Mouse (Mus musculus) cerebellum, adult 18-20 months (tissue): ENCODE data around the gene Txn2.

ENCODE experiments used
- DNase-seq, 2 experiments: peaks; one replicate each; pipeline ENCODE4 v3.0.0; 2021

Txn2 gene

DNA sequence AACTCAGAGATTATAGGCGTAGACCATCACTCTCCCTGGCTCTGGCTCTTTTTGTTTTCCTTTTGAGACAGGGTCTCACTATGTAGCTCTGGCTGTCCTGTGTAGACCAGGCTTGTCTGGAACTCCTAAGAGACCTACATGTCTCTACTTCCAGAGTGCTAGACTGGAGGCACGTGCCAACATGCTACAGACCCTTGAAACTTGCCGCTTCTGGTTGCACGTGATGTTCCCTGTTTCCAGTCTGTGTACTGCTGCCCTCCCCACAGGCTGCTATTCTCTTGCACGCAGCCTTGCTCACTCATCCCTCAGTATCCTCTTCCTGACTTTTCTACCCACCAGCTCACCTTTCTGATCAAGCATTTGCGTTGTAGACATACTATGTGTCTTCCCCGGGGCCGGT lies 22.7 kb downstream of the Txn2 start:
- DNase-seq: no peak

DNA sequence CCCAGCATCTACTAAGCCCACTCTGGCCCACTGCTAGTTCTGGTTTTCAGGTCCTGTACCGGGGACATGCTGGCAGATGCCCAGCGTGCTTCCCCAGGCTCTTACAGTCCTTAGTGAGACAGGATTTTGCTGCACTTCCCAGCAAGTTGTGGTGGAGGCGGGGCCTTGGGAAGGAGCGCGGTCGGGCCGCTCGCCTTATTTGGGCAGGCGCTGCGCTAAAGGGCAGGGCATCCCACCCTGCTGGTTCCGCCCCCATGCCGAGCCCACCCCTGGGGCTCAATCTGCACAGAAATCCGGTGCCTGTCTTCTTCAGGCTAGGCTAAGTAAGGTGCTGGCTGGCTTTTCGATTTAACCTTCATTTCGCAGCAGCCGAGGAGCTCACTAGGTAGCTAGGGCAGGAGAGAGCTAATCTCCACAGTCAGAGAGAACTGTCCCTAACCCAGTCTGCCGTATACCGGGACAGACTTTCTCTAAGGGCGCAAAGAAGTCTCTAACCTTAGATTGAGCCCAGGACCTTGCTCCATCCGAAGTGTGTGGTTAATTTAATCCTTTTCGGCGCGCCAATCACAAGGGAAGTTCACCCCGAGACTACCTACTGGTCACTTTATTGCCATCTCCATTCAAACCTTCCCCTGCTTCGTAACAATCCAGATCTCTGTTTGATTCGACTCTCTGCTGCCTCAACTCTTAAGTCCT lies 23.4 kb downstream of the Txn2 start:
- DNase-seq: peak; percentile 26 to 36

DNA sequence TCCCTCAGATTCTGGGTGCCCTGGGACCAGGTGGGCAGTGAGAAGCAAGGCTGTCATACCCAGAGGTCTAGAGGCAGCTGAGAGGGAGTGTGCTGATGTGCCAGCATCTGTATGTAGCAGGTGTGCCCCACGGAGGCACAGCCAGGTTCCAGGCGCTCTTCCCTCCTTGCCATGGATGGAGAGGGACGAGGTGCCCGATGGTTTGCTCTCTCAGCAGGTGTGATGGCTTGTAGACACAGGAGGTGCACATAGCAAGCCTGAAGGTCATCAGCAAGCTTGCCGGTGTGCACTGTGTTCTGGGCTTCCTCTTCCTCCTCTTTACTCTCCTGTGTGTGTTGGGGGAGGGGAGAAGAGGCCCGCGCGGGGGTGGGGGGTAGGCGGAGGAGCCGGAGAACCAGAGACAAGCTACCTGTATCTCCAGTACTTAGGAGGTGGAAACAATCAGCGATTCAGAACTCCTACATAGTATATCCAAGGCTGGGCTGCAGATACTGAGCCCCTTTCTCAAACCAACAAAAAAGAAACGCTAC lies 24.4 kb downstream of the Txn2 start:
- DNase-seq: no peak

DNA sequence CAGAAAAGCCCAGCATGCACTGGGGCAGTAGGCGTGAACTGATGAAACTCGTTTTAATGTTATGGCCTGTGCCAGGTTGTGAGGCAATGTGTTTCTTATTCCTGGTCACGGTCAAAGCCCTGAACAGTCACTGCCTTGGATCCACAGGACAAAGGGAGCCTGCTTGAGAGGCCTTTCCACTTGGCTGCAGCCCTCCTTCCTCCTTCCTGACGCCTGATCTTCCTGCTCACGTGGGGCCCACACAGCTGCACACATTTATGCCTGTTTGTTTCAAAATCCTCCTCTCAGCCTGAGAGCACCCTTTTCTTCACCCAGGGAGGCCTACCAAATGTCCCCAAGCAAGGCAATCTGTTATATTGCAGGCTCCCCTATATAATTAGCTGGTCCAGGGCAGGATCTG lies 25.6 kb downstream of the Txn2 start:
- DNase-seq: no peak

DNA sequence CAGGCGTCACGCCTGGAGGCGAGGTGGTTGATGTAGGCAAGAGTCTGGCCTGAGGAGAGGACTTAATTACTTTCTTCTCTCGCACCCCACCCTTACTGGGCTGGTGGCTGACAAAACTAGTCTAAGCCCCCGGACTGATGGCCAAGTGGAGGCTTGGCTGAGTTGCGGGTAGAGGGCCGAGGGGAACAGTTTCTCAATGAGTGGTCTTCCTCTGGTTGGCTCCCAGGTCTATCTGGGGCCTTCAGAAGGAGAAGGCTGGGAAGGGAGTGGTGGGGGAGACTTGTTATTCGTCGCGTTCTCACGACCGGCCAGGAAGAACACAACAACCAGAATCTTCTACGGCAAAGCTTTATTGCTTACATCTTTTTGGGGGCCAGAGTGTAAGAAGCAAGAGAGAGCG lies 33.9 kb downstream of the Txn2 start:
- no peak for DNase-seq

DNA sequence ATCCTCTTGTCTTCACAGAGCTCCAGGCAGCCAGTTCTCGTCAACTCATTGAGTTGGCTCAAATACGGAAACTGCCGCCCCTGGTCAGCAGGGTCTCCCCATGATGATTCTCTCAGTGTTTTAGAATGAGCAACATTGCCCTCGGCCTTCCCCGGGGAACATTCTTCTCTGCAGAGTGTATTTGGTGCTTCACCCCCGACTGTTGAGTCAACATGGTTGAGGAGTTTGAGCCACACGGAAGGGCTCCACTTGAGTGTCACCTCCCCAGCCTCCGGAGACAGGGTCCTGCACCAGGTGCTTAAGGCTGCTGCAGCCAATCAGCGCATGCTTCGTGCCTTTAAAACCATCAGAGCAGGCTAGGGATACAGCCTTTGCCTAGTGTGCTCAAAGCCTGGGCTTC lies 35.5 kb downstream of the Txn2 start:
- no peak for DNase-seq

DNA sequence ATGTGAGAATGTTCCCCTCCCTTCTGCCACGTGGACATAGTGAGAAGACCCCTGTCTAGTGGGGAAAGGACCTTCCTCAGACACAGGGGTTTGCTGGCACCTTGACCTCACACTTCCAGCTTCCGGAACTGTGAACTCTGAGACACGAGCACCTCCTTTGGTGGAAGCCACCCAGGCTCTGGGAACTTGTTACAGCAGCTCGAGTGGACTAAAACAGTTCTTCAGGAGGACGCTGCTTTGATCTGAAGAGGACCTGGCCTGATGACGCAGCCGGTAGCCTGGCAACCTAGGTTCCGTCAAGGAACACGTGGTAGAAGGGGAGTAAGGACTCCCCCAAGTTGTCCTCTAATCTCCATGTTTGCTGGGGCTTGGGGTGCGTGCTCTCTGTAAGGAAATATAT lies 36.4 kb downstream of the Txn2 start:
- DNase-seq: no peak

DNA sequence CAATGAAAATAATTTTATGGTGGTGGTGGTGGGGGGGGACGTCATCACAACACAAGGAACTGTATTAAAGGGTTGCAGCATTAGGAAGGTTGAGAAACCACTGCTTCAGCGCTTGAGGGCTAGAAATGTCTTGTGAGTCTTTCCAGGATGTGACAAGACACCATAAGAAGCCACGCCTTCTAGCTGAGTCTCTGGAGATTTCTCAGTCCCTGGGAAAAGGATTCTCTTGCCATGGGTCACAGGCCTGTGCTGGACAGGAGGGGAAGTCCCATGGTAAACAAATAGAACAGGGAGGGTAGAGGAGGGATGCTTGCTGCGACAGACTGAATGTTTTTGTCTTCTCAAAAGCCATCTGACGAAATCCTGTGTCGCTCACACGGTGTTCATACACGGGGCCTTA lies 37.0 kb downstream of the Txn2 start:
- no peak for DNase-seq

DNA sequence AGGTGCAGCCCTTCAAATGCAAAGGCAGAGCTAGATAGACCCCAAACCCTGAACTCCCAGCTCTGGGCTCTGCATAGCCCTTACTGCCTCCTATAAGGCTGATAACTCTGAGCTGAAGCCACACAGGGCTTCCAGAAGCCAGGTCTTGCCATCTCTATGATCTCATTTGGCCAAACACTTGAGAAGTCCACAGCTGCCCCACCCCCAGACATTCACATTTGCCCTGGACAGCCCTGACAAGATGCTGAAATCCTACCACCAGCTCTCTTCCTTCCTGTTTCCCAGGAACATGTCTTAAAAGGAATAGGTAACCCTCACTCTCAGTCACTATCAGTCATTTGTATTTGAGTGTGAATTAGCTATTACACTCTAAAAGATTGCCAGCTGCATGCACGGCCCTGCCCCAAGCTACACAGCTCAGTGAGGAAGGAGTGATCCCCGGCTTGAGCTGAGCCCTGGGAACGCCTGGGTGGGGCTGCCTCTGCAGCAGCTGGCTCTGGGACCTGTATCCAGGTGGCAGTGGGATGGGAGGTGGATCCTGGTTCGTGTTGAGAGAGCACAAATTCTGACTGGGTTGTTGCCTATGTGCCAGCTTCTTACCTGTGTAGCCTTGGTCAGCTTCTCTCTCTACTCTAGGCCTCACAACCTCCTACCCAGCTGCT lies 38.9 kb downstream of the Txn2 start:
- no peak for DNase-seq

DNA sequence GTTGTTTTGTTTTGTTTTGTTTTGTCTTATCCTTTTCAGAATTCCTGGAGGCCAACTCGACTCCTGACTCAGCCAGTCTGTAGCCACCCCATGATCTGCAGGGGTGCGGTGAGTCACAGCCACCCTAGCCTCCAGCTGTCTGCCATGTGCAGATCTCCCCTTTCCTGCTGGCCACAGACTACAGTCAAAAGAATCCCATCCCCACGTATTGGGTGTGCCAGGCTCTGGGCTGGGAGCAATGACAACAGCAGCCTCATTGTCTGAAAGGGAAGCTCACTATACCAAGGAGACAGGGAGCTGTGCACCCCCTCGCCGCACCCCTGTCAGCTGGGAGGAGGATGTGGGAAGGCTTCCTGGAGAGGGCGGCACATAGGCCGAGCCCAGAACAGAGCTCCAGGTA lies 40.5 kb downstream of the Txn2 start:
- no peak for DNase-seq

DNA sequence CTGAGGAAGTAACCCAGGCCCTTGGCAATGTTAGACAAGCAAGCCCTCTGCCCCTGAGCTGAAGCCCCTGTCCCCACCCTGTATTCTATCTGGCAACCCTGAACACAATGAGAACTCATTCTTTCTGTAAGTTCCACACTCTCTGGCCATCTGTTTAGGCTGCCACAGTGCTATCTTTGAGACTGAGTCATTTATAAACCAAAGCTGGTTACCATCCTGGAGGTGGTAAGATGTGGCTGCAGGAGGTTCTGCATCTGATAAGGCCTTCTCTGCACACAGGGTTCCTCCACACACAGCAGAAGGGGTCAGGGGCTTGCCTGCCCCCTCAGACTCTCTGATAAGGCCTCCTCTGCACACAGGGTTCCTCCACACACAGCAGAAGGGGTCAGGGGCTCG lies 41.7 kb downstream of the Txn2 start:
- DNase-seq: no peak

DNA sequence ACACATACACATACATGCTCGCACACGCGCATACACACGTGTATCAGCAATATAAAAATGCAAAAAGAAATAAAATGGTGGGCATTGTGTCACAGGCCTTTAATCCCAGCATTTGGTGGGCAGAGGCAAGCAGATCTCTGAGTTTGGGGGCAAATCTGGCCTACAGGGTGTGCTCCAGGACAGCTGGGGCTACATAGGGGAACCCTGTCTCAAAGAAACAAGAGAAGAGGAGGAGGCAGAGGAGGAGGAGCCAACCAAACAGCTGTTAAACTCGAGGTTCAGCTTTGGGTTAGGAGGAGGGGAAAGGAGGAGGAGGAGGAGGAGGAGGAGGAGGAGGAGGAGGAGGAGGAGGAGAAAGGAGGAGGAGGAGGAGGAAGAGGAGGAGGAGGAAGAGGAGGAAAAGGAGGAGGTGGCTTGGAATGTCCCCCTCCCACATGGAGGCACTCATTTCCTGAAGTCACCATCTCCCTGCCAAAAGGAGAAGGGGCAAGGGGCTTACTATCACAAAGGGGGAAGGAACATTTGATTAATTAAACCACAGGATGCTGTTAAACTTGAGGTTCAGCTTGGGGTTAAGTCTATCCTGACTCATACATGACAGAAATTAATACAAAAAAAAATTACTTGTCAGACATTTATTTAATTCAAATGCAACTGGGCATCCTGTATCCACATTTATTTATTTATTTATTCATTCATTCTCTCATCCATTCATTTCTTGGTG lies 42.3 kb downstream of the Txn2 start:
- DNase-seq: no peak

DNA sequence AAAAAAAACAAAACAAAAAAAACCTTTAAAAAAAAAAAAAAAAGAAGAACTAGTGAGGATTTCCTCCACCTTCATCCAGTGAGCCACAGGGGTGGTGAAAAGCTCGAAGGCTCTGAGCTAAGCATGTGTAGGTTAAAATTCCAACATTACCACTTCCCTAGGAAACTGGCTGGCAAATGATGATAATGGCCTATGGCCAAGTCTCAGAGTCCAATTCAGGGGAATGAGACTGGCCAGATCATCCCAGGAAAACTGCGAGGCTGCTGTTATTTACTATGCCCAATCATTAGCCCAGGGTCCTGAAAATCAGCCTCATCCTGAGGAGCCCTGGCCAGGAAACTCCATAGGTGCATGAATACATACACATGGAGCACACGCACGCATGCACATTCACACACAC lies 42.9 kb downstream of the Txn2 start:
- no peak for DNase-seq

DNA sequence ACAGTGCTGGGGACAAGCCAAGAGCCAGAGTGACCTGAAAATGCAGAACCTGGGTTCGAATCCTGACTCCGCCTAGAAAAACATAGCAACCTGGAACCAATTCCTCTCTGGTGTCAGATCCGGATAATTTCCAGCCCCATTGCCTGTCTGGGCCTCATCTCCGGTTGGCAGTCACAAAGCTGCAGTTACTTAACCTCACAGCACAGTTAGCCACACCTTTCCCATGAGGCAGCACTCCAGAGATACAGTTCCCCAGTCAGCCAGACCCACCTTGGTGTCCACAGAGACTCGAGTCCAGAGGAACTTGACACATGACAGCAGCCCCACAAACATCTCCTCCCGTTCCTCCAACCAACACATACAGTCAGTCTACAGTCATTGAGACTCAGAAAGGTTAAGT lies 43.6 kb downstream of the Txn2 start:
- DNase-seq: no peak

DNA sequence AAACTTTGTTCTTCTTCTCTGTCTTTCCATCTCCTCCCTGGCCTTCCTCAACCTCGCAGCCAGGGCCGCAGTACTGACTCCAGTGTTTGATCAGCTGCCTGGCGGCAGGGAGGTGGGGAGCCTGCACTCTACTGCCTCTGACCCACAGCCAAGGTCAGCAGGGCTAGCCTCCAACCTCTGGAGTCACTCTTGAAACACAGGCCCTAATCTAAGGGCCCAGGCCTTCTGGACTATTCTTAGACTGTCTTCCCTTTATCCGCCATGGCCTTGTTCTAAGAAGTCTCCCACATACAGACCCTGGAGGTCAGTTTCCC lies 45.2 kb downstream of the Txn2 start:
- no peak for DNase-seq

DNA sequence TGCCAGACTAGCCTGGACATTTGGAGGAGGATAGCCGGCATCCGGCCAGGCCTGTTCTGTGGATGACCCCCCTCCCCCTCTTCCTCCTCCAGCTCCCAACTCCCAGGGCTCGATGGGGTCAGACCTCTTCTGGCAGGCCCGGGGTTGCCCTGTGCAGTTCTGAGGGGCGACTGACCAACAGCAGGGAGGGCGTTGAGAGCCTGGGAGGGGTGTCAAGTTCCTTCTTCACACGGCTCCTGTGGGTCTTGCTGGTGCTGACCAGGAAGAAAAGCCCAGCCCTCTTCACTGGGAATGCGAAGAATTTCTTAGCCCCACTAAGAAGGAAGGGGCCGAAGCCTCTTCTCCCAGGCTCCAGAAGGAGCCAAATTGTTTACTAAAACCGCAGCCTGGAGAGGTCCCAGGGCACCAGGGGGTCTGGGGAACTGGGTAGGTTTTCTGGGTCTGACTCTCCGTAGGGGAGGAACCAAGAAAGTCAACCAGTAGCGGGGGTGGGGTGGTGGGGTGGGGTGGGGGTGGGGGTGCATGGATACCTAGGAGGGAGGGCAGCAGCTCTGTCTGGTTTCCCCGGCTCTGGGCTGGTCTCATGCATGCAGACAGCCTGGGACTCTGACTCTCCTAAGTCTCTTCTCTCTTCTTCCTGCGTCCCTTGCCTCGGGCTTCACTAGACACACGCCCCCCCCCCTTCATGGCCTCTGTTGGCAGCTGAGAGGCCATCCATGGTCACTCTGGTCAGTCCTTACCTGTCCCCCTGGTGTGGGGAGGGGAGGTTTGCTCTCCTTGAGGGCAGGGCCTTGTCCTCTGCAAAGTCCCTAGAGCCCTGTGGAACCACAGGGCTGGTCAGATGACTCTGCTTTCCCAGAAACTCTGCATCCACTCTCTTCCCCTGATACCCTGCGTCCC lies 45.8 kb downstream of the Txn2 start:
- no peak for DNase-seq

DNA sequence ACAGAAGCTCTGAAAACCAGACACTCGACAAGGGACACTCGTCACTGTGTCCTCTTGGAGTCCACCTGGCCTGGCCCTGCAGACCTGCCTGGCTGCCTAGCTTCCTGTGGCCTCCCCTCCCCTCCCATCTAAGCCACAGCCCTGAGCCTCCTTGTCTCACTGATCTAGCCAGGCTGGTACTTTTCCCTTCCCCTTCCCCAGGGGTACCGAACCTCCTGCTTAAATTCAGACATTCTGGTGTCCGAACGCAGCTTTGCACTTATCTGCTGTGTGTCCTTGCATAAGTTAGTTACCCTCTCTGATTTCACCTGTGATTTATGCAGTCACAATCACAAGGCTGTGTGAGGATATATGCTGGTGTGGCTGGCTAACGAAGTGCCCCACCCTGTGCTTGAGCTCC lies 46.5 kb downstream of the Txn2 start:
- no peak for DNase-seq

DNA sequence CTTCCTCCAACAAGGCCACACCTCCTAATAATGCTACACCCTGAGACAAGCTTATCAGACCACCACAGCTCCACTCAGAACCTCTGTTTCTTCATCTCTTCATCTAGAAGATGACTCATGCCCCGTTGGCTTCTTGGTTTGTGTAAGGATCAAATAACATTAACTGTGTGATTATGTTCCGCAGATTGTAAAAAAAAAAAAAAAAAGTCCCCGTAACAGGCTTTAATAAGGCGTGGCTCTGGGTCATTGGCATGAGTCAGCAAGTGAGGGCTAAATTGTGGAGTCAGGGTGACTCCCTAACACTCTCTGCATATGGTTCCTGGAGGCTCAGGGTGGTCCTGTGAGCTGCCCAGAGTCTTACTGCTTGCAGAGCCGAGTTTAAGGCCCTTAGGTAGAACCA lies 47.1 kb downstream of the Txn2 start:
- DNase-seq: no peak

DNA sequence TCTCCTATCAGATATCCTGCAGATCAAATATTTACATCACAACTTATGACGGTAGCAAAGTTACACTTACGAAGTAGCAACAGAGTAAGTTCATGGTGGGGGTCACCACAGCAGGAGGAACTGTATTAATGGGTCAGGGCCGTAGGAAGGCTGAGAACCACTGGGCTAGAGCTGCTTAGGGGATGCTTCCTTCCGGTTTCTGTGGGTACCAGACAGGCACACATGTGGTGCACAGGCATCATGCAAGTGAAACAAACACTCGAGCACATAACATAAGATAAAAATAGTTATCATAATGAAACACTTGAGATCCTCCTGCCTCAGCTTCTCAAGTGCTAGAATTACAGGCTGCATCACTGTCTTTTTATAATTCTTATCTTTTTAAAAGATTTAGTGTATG lies 48.1 kb downstream of the Txn2 start:
- DNase-seq: no peak

DNA sequence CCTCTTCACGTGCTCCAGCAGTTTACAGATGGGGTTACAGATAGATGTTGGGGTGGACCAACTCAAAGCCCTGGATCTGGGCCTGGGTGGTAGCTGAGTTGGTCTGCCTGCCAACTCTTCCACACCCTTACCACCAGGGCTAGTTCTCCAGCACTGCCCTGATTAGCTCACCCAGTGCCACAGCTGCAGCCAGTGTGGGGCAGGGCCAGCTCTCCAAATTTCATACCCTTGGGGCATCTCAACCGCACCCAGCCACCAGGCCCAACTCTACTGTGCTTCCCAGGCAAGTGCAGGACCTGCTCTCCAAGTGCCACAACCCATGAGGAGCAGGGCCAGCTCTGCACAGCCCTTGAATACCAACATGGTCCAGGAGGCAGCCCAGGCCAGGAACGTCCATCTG lies 49.0 kb downstream of the Txn2 start:
- DNase-seq: no peak

DNA sequence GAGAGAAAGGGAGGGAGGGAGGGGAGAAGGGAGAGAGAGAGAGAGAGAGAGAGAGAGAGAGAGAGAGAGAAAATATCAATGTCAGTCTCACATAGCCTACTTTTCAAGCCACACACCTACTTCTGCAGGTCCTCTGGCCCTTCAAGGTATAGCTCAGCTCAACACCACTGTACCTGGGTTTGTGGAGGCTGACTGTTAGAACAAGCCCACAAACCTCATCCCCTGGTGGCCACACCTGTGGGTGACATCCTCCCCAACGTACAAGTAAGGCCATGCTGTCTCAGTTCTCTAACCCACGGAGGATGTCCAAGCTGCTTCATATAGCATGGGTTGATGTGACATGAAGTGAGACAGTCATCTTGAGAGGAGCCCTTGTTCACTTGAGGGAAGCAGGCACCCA lies 51.6 kb downstream of the Txn2 start:
- DNase-seq: no peak

DNA sequence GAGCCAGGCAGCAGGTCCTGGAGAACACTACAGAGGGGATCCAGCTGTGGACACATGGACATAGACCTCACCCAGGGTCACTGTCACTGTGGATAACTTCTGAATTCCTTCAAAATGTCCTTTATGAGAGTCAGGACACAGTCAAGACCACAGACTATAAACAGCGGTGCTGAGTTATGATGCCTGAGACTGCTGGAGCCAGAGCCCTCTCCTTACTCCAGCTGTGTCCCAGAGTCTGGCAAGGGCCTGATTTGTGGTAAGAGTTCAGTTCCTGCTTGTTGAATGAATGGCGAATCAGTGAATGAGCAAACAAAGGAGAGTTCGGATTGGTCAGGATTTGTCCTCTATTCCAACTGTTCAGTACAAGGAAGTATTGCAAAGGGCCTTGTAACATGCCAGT lies 52.1 kb downstream of the Txn2 start:
- no peak for DNase-seq

DNA sequence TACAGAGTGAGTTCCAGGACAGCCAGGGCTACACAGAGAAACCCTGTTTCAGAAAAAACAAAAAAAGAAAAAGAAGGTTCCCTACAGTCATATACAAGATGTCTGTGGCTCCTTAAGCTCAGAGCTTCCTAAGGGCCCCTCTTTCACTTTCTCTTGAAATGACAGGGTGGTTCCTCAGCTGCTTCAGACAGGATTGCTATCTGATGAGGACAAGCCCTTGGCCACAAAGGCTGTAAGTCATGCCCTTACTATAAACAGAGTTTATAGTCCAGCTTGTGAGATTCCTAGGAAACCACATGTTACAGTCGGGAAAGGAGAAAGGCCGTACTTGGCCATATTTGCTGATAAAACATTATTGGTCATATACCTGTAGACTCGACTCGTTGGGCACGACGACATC lies 52.9 kb downstream of the Txn2 start:
- no peak for DNase-seq
